Mouse (Mus musculus) small intestine, adult 2 months (tissue): ENCODE measurements around the gene Tpp2. TPM values are rescaled to one million over a fixed set of nuclear protein-coding genes. Genes with fewer than 3 reads are reported as not detected.

Experiments
- H3K27ac ChIP-seq: fragments of 200-500 bp; 2 replicates; pipeline ENCODE4 v1.5.1; 2012; ENCODE audit warnings: low read depth, low read length, control low read depth, inconsistent platforms; ENCODE audit not compliant: insufficient read depth
- H3K27me3 ChIP-seq: fragments of 200-500 bp; 2 replicates; pipeline ENCODE4 v1.6.1; 2012; ENCODE audit warnings: mild to moderate bottlenecking, moderate library complexity, low read length, inconsistent platforms; ENCODE audit not compliant: control insufficient read depth, insufficient read depth
- H3K36me3 ChIP-seq: fragments of 200-500 bp; 2 replicates; pipeline ENCODE4 v1.6.1; 2012; ENCODE audit warnings: mild to moderate bottlenecking, low read length, control low read depth, inconsistent platforms; ENCODE audit not compliant: control insufficient read depth, insufficient read depth
- H3K4me1 ChIP-seq: fragments of 200-500 bp; 2 replicates; pipeline ENCODE4 v1.6.1; 2012; ENCODE audit warnings: low read length, inconsistent platforms, mixed read lengths; ENCODE audit not compliant: control insufficient read depth, insufficient read depth, insufficient read length
- H3K4me3 ChIP-seq: fragments of 200-500 bp; 2 replicates; pipeline ENCODE4 v1.5.1; 2012; ENCODE audit warnings: low read depth, mild to moderate bottlenecking, control low read depth, inconsistent platforms, low read length, moderate library complexity
- CTCF ChIP-seq: fragments of 200-500 bp; IDR thresholded peaks from 2 replicates; pipeline ENCODE4 v1.5.1; 2012; ENCODE audit warnings: low read depth, mild to moderate bottlenecking, control low read depth, inconsistent platforms, low read length, moderate library complexity, mixed read lengths; ENCODE audit not compliant: insufficient replicate concordance, insufficient read length; ENCODE audit errors: extremely low read depth
- POLR2A ChIP-seq: fragments of 200-500 bp; IDR thresholded peaks from 2 replicates; pipeline ENCODE4 v1.6.1; 2012; ENCODE audit warnings: low read depth, mild to moderate bottlenecking, control low read depth, inconsistent platforms, low read length, moderate library complexity
- WGBS: fragments of 180-500 bp; shearing (Covaris S2); methylation state at CpG from one replicate; pipeline ENCODE4 v1.1.7; 2018; 5-methylcytosine and 5-hydroxymethylcytosine counted together
- polyA plus RNA-seq: library from polyadenylated mRNA; depleted of rRNA; stranded (reverse); fragments of >200 nt; gene quantifications from 2 replicates; pipeline ENCODE4 v1.2.3, GENCODE M21; 2012

Gene Tpp2
- polyA plus RNA-seq, 1 experiment: 2.2 TPM

GRCm38 (mm10) chr1:43953679-43954078 lies 20.2 kb downstream of the Tpp2 start:
- H3K36me3 ChIP-seq: peaks cover 37% of the 10 kb centered on the region
- no peaks in the 10 kb centered on the region for H3K4me1 ChIP-seq
- no peak for TF ChIP-seq CTCF
- no peak for TF ChIP-seq POLR2A
- WGBS: 94% methylated on average over 3 of the region's 3 CpGs
- H3K27ac ChIP-seq: no peak overlapping the region
- no peak overlapping the region for H3K4me3 ChIP-seq
- H3K27me3 ChIP-seq: no peaks in the 10 kb centered on the region

- H3K27ac ChIP-seq: no peak overlapping the region
- no peaks in the 10 kb centered on the region for H3K4me1 ChIP-seq
- WGBS: 80% methylated on average over 4 of the region's 4 CpGs
- peaks cover 30% of the 10 kb centered on the region for H3K36me3 ChIP-seq
- H3K4me3 ChIP-seq: no peak overlapping the region
- no peaks in the 10 kb centered on the region for H3K27me3 ChIP-seq
- TF ChIP-seq CTCF: no peak
- TF ChIP-seq POLR2A: no peak
Measured at GRCm38 (mm10) chr1:43964381-43964780, 30.9 kb downstream of the Tpp2 start.

GRCm38 (mm10) chr1:43966756-43967155 lies 33.3 kb downstream of the Tpp2 start:
- no peak for TF ChIP-seq POLR2A
- no peak for TF ChIP-seq CTCF
- 88% methylated on average over 4 of the region's 4 CpGs for WGBS
- Histone ChIP-seq H3K27ac (no peak overlapping the region), H3K4me3 (no peak overlapping the region), H3K4me1 (no peaks in the 10 kb centered on the region), H3K36me3 (peaks cover 29% of the 10 kb centered on the region), H3K27me3 (no peaks in the 10 kb centered on the region)

- Histone ChIP-seq H3K4me3 (no peak overlapping the region), H3K4me1 (no peaks in the 10 kb centered on the region), H3K27me3 (no peaks in the 10 kb centered on the region), H3K27ac (no peak overlapping the region), H3K36me3 (peaks cover 41% of the 10 kb centered on the region)
- no peak for TF ChIP-seq CTCF
- no peak for TF ChIP-seq POLR2A
- 70% methylated on average over 3 of the region's 3 CpGs for WGBS
Measured at GRCm38 (mm10) chr1:43969361-43969760, 35.9 kb downstream of the Tpp2 start.

GRCm38 (mm10) chr1:43971089-43971488 lies 37.6 kb downstream of the Tpp2 start:
- no peak overlapping the region for H3K4me3 ChIP-seq
- no peaks in the 10 kb centered on the region for H3K4me1 ChIP-seq
- peaks cover 45% of the 10 kb centered on the region for H3K36me3 ChIP-seq
- no peak for TF ChIP-seq CTCF
- TF ChIP-seq POLR2A: no peak
- 51% methylated on average over 3 of the region's 3 CpGs for WGBS
- no peak overlapping the region for H3K27ac ChIP-seq
- H3K27me3 ChIP-seq: no peaks in the 10 kb centered on the region

GRCm38 (mm10) chr1:43996914-43997589 lies 63.6 kb downstream of the Tpp2 start:
- H3K4me1 ChIP-seq: no peaks in the 10 kb centered on the region
- TF ChIP-seq POLR2A (no peak), CTCF (no peak)
- no peak overlapping the region for H3K4me3 ChIP-seq
- H3K27ac ChIP-seq: no peak overlapping the region
- 93% methylated on average over 4 of the region's 4 CpGs for WGBS
- no peaks in the 10 kb centered on the region for H3K27me3 ChIP-seq
- peaks cover 36% of the 10 kb centered on the region for H3K36me3 ChIP-seq

- H3K36me3 ChIP-seq: peaks cover 19% of the 10 kb centered on the region
- no peak overlapping the region for H3K4me3 ChIP-seq
- H3K4me1 ChIP-seq: no peaks in the 10 kb centered on the region
- H3K27ac ChIP-seq: no peak overlapping the region
- TF ChIP-seq POLR2A: no peak
- TF ChIP-seq CTCF: no peak
- WGBS: 91% methylated on average over 2 of the region's 2 CpGs
- H3K27me3 ChIP-seq: no peaks in the 10 kb centered on the region
Measured at GRCm38 (mm10) chr1:44004513-44004912, 71.1 kb downstream of the Tpp2 start.
